Mouse (Mus musculus) c-Kit-negative CD71-positive TER-119-positive erythroid progenitor cells, embryonic 14.5 days (primary cell): ENCODE measurements around the gene Hnrnpl.

Experiments
- DNase-seq: peaks from one replicate; pipeline ENCODE4 v3.0.0-alpha.2; 2013; ENCODE audit warnings: low read depth, low spot score

Hnrnpl gene

DNA sequence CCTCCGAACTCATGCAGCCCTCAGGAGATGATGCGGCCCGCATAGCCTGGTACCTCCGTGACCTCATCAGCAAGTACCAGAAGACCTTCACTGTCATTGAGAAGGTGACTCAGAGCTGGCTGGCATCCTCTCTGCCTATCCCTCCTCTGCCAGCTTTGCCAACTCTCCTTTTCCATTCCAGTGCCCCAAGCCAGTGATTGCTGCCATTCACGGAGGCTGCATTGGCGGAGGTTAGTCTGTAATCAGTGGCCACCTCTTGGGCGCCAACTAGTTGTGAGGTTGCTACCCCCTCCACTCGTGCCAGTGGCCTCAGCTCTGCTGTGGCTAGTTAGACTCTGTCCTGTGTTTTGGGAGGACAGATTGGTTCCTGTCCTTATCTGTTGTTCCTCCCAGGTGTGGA lies 21.5 kb downstream of the Hnrnpl start:
- no peak for DNase-seq

- DNase-seq, result no peak
Measured at GRCm38 (mm10) chr7:28830981-28831380, 22.6 kb downstream of the Hnrnpl start.

DNA sequence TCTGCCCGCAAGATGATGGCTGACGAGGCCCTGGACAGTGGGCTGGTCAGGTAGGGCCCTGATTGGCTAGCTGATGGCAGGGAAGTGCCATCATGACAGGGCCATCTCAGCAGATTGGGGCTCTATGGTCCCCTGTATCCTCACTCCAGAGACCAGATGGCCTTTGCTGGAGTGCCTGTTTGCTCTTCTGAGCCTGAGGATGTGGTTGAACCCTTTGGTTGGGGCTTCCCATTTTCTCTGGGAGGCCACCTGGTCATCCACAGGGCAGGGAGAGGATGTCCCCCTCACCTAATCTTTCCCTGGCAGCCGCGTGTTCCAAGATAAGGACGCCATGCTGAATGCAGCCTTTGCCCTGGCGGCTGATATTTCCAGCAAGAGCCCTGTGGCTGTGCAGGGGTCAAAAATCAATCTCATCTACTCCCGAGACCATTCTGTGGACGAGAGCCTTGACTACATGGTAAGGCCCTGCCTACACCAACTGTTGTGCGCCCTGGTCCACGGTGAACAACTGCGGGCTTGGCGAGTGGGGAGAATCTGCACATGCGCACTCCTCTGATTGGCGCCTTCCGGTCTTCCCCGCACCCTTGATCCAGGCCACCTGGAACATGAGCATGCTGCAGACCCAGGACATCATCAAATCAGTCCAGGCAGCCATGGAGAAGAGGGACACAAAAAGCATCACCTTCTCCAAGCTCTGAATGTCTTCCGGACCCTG lies 23.2 kb downstream of the Hnrnpl start:
- no peak for DNase-seq

DNA sequence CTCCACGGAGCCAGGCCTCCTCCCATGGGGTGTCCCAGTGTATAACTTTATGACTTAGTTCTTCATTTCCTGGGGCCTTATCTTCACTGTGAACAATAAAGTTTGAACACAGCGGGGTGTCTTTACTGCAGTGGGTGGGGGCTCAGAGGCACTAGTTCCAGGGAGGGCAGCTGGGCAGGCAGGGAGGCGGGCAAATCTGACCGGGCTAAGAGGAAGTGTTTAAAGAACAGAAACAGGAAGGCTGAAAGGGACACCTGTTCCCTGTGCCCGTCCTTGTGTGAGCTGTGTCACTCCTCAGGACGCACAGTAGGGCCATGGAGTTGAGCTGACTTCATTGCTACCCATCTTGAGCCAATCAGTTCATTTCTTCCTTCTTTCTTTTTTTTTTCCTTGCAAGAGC lies 23.8 kb downstream of the Hnrnpl start:
- no peak for DNase-seq

DNA sequence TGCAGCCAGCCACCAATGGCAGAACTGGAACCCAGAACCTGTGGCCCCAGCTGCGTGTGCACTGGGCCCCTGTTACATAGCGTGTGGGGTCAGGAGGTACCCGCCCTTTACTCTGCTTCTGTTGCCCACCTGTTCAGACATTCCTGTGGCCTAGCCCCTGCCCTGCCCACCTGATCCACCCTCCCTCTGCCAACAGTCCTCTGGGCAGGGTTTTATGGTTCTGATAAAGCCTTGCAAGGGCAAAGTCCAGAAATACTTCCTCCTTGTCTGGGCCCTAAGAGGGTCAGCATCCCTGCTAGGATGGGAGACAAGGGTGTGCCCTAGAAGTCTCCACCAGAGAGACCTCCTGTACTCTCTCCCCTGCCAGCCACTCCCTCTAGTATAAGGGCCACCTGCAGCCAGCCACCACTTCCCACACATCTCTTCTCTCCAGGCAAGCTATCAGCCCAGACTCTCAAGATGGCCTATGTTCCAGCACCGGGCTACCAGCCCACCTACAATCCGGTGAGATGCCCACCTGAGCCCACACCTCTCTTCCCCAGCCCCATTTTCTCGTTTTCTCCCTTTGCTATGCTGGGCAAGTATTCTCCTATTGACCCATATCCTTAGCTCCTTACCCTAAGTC lies 25.5 kb downstream of the Hnrnpl start, which contains the start of gene Lgals4:
Gene Lgals4, plus strand, starts transcription at position 132 of the 625 bp plus-strand sequence.
- DNase-seq, result no peak

DNA sequence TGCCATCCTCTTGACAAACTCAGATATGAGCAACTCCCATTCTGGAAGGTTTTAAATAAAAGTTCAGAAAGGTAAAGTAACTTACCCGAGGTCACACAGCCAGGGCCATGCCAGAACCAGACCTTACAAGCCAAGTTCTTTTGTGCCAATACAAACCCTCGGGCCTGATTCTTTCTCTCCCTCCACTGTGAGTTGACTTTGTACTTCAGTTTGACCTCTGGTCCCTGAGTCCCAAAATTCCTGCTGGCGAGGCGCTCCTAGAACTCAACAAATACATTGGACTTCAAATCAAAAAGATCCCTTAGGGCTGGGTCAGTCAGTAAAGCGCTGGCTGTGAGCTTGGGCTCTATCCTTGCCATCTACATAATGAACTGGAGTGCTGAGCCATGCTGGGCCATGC lies 28.6 kb downstream of the Hnrnpl start:
- no peak for DNase-seq

GRCm38 (mm10) chr7:28838331-28838730 lies 30.0 kb downstream of the Hnrnpl start:
- no peak for DNase-seq

- DNase-seq, result no peak
Measured at GRCm38 (mm10) chr7:28847273-28847672, 38.9 kb downstream of the Hnrnpl start.

DNA sequence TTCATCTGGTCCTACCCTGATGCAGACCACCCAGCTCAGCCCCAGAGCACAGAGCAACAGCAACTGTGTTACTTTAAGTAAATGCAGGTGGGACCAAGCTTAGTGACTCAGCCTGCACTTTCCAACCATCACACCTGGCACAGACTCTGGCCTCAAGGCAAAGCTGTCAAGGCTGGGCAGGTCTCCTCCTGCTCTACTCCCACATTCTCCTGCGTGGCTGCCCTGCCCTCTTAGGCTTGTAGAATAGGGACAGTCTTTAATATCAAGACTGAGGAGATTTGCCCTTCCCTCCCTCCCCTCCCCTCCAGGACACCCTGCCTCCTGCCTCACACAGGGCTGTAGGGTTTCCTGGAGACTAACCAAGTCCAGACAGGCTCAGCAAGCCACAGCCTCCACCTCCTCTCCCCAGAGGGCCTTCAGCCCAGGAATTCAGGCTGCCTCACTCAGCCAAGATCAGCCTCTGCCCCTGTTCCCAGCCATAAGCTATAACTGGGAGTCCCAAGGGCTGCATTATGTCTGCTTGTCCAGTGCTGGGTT lies 41.4 kb downstream of the Hnrnpl start:
- DNase-seq, result no peak

DNA sequence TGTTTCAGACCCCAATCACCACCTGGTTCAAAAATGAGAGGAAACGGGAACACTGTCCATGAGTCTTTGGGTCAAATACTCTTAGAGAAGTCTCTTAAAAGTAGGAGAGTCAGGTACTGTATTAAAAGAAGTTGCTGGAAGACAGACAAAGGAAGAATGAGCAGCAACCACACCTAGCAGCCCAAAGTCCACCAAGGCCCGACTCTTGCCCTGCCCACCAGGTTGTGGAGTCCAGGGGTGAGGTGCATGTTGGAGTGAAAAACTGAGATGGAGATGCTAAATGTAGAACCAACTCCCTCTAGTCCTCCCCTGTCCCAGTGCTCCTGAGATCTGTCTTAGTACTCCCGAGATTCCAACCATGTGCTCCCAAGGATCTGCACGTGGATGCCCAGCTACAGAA lies 42.3 kb downstream of the Hnrnpl start:
- no peak for DNase-seq

GRCm38 (mm10) chr7:28859953-28860352 lies 51.6 kb downstream of the Hnrnpl start:
- no peak for DNase-seq

GRCm38 (mm10) chr7:28860898-28861297 lies 52.6 kb downstream of the Hnrnpl start:
- no peak for DNase-seq

GRCm38 (mm10) chr7:28862817-28863499 lies 54.6 kb downstream of the Hnrnpl start:
- DNase-seq, result no peak

DNA sequence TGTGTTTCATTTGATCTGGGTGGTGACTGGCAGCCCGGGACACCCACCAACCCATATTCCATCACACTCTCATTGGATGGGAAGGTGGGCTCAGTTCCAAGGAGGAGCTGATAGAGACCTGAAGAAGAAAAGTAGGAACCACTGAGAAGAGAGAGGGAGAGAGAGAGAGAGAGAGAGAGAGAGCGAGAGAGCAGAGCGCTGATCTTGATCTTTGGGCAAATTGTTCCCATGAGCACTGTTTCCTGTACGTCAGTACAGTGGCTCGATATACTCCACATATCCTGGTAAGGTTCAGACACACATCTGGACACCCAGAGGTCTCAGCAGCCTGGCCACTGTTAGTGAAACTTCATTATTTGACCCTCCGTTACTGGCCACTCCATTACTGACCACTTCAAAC lies 55.2 kb downstream of the Hnrnpl start, which contains the start of gene Lgals7:
Gene Lgals7, plus strand, starts transcription at position 314 of the 400 bp plus-strand sequence.
- no peak for DNase-seq

DNA sequence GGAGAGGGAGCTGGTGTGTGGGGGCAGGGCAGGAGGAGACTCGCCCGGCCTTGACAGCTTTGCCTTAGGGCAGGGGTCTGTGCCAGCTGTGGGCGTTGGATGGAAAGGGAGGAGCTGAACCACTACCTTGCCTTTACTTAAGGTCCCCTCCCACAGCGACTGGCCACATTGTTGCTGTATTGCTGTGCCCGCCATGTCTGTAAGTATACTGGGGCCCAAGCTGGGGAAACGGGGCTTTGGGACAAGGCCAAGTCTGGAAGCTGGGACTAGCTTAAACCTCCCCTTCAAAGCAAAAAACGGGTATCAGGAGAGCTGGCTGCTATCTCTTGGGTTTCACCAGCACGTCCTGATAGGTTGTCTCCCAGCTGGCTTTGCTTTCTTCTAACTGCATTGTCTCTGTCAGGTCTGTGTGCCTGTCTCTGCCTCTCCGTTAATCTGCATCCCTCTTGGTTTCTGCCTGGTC lies 56.0 kb downstream of the Hnrnpl start:
- DNase-seq, result no peak

- DNase-seq, result no peak
Measured at GRCm38 (mm10) chr7:28865481-28866300, 57.4 kb downstream of the Hnrnpl start.

DNA sequence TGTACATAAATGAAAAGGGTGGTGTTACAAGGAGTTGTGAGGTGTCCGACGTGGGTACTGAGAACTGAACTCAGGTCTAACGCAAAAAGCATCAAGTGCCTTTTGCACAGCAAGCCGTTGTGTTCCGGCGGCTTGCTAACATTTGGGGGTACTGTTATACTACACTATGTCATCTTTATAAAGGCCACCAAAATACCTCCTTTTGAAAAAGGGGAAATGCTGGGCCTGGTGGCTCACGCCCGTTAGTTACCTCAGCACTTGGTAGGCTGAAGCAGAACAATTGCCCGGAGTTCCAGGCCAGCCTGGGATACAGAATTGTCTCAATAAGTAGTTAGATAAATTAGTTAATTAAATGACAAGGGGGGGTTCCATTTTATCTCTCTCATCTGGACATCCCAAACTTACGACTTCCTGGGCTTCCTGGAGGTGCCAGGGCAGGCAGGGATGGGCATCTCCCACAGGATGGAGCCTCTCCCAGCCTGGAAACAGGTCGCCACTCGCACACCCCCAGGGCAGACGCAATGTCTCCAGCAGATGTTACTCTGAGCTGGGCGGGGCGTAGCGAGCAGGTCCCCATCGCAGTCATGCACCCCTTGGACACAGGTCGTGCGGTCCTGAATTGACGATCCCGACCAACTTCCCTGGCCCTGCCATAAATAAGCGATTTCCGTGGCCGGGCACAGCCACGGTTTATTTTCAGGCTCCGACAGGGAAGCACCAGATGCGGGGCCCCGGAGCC lies 58.6 kb downstream of the Hnrnpl start:
- no peak for DNase-seq

DNA sequence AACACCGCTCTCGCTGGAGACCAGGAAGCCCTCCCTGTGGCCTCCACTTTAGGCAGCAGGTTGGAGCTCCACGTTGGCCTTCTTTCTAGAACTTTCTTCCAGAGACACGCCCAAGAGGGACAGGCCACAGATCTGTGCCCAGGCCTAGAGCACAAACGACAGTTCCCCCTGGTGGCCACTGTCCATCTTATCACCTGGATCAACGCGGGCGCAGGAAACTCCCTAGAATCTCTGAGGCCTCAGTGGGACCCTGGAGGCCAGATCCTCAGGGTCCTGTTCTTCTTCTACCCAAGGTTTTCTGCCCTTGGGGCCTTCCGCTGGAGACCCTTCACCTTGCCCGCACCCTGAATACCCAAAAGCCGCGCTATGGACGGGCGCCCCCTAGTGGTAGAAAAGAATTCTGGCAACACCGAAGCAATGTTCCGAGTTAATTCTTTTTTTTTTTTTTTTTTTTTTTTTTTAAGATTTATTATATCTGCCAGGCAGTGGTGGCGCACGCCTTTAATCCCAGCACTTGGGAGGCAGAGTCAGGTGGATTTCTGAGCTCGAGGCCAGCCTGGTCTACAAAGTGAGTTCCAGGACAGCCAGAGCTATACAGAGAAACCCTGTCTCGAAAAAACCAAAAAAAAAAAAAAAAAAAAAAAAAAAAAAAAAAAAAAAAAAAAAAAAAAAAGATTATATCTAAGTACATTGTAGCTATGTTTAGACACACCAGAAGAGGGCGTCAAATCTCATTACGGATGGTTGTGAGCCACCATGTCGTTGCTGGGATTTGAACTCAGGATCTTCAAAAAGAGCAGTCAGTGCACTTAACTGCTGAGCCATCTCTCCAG lies 59.4 kb downstream of the Hnrnpl start:
- DNase-seq, result peak; percentile 61

- DNase-seq, result no peak
Measured at GRCm38 (mm10) chr7:28870901-28871664, 62.7 kb downstream of the Hnrnpl start.
